Mouse (Mus musculus): Measurements from ENCODE around the gene Itsn1.

GRCm38 (mm10) chr16:91889831-91890230, 160.8 kb downstream of the Itsn1 start:
- TF ChIP-seq CTCF (IDR thresholded peaks at IDR 0.05) = no peak
- TF ChIP-seq EP300 (IDR thresholded peaks at IDR 0.05) = no peak
